ENCODE assay signal across 7 mouse cellular contexts in genomic region chr5:143314730-143315513, GRCm38 (mm10). TPM values are rescaled to one million over a fixed set of nuclear protein-coding genes. Genes with fewer than 3 reads are reported as not detected.
DNase-seq lines count a peak whose midpoint lies in the region; ATAC-seq lines count a peak whose summit lies in the region.

TSS of gene E130309D02Rik (minus strand) at chr5:143315360.

- DNase-seq in adrenal gland, postnatal 10 days = peak; percentile 97
- DNase-seq in embryonic facial prominence, embryonic 10.5 days (ENCODE audit: low spot score) = peak; percentile 93
- DNase-seq in kidney, adult 18-20 months = peak; percentile 93
- DNase-seq in limb, embryonic 11.5 days (ENCODE audit: low spot score) = peak; percentile 92
- peak; percentile 95 for DNase-seq in midbrain, embryonic 14.5 days
- peak; percentile 78 to 95 for DNase-seq in spleen, adult 18-20 months

- H3K27me3 ChIP-seq in embryonic facial prominence, embryonic 10.5 days (replicated peaks; ENCODE audit: low read depth, poor library complexity, severe bottlenecking) = no peaks in the 10 kb centered on the region
- H3K27me3 ChIP-seq in limb, embryonic 11.5 days (ENCODE audit: control insufficient read depth, insufficient read depth, low read length) = no peaks in the 10 kb centered on the region
- H3K27me3 ChIP-seq in midbrain, embryonic 14.5 days (ENCODE audit: control insufficient read depth, insufficient read depth, low read length) = no peaks in the 10 kb centered on the region

- peaks cover 79% of the 10 kb centered on the region for H3K36me3 ChIP-seq in embryonic facial prominence, embryonic 10.5 days (replicated peaks)
- peaks cover 15% of the 10 kb centered on the region for H3K36me3 ChIP-seq in limb, embryonic 11.5 days (ENCODE audit: control insufficient read depth, insufficient read depth, low read length)
- H3K36me3 ChIP-seq in midbrain, embryonic 14.5 days (ENCODE audit: control insufficient read depth, insufficient read depth, low read length) = peaks cover 61% of the 10 kb centered on the region

- H3K4me2 ChIP-seq in limb, embryonic 11.5 days (ENCODE audit: low read depth, severe bottlenecking) = peak within 1 kb of the TSS; percentile 60
- H3K4me2 ChIP-seq in midbrain, embryonic 14.5 days (ENCODE audit: low read length) = peak within 1 kb of the TSS; percentile 88

- H3K4me3 ChIP-seq in embryonic facial prominence, embryonic 10.5 days = peak within 1 kb of the TSS; percentile 70
- H3K4me3 ChIP-seq in limb, embryonic 11.5 days (ENCODE audit: low read depth, low read length) = peak within 1 kb of the TSS; percentile 81
- H3K4me3 ChIP-seq in midbrain, embryonic 14.5 days (replicated peaks; ENCODE audit: low read depth, low read length) = peak within 1 kb of the TSS; percentile 87

- WGBS in embryonic facial prominence, embryonic 10.5 days = under 1% methylated on average over 101 of the region's 101 CpGs
- under 1% methylated on average over 99 of the region's 101 CpGs for WGBS in limb, embryonic 11.5 days
- WGBS in midbrain, embryonic 14.5 days = under 1% methylated on average over 100 of the region's 101 CpGs

- peak; percentile 65 for ATAC-seq in granulocyte monocyte progenitor cell, adult 5-6 weeks (replicated peaks; ENCODE audit: poor library complexity, severe bottlenecking)
- ATAC-seq in limb, embryonic 11.5 days (ENCODE audit: insufficient number of reproducible peaks, low FRiP score, low TSS enrichment, low read depth) = peak; percentile 72
- ATAC-seq in midbrain, embryonic 14.5 days (ENCODE audit: low FRiP score, low TSS enrichment) = peak; percentile 79

- peaks cover 24% of the 10 kb centered on the region for H3K4me1 ChIP-seq in embryonic facial prominence, embryonic 10.5 days
- H3K4me1 ChIP-seq in limb, embryonic 11.5 days (ENCODE audit: control insufficient read depth, insufficient read depth, low read length) = peaks cover 9% of the 10 kb centered on the region; the same call in 1 of the 2 replicates
- H3K4me1 ChIP-seq in midbrain, embryonic 14.5 days (ENCODE audit: control insufficient read depth, insufficient read depth, low read length) = peaks cover 17% of the 10 kb centered on the region

- peak within 1 kb of the TSS; percentile 97 for H3K9ac ChIP-seq in limb, embryonic 11.5 days (ENCODE audit: low read length)
- peak within 1 kb of the TSS; percentile 97 for H3K9ac ChIP-seq in midbrain, embryonic 14.5 days (replicated peaks; ENCODE audit: low read length)

- no peaks in the 10 kb centered on the region for H3K9me3 ChIP-seq in embryonic facial prominence, embryonic 10.5 days
- H3K9me3 ChIP-seq in limb, embryonic 11.5 days (ENCODE audit: control insufficient read depth, low read length) = no peaks in the 10 kb centered on the region
- H3K9me3 ChIP-seq in midbrain, embryonic 14.5 days (ENCODE audit: control insufficient read depth, low read length) = no peaks in the 10 kb centered on the region

- H3K27ac ChIP-seq in embryonic facial prominence, embryonic 10.5 days (replicated peaks) = peak within 1 kb of the TSS; percentile 98
- H3K27ac ChIP-seq in limb, embryonic 11.5 days (replicated peaks; ENCODE audit: low read depth, low read length) = peak within 1 kb of the TSS; percentile 91
- peak within 1 kb of the TSS; percentile 96 for H3K27ac ChIP-seq in midbrain, embryonic 14.5 days (replicated peaks; ENCODE audit: low read depth, low read length)

RNA-seq across cellular contexts. Expression of gene E130309D02Rik, which starts in this region (rescaled TPM):
- total RNA-seq in adrenal gland, postnatal 10 days (2021) = 10 to 100 TPM; 23.0 to 23.5 TPM
- 62.1 and 65.4 TPM in 2 replicates for polyA plus RNA-seq in embryonic facial prominence, embryonic 10.5 days (2016; fragmentation: Nextera tagmentation; extraction: Ambion mirVana)
- total RNA-seq in granulocyte monocyte progenitor cell, adult 5-6 weeks (2014; fragmentation: Nextera tagmentation) = 40.5 and 47.3 TPM in 2 replicates
- total RNA-seq in granulocyte monocyte progenitor cell, adult 5-6 weeks (2017) = 16.5 and 22.4 TPM in 2 replicates
- 52.5 and 53.4 TPM in 2 replicates for polyA plus RNA-seq in limb, embryonic 11.5 days (2014; fragmentation: Nextera tagmentation; extraction: Ambion mirVana)
- polyA plus RNA-seq in midbrain, embryonic 14.5 days (2014; fragmentation: Nextera tagmentation; extraction: Ambion mirVana) = 30.0 and 30.8 TPM in 2 replicates

Comparison
In these comparisons a context has a peak if more than half of its experiments do, and no peak if none do; other contexts are left out.
1. Peak in every context shown above with its lines: DNase-seq, ATAC-seq, H3K4me3 ChIP-seq and H3K27ac ChIP-seq.